Mouse (Mus musculus) olfactory bulb, adult 2 months (tissue): Measurements from ENCODE around the gene Prkaa1. TPM values are rescaled to one million over a fixed set of nuclear protein-coding genes. Genes with fewer than 3 reads are reported as not detected.

Experiments
- H3K27ac ChIP-seq: fragments of 200-500 bp; 2 replicates; pipeline ENCODE4 v1.5.1; 2012; ENCODE audit warnings: low read depth, low read length; ENCODE audit not compliant: insufficient read depth
- H3K4me1 ChIP-seq: fragments of 200-500 bp; 2 replicates; pipeline ENCODE4 v1.6.1; 2012; ENCODE audit warnings: low read length; ENCODE audit not compliant: control insufficient read depth, insufficient read depth
- H3K4me3 ChIP-seq: fragments of 200-500 bp; 2 replicates; pipeline ENCODE4 v1.5.1; 2012; ENCODE audit warnings: mild to moderate bottlenecking, low read depth, low read length, moderate library complexity; ENCODE audit not compliant: insufficient read depth
- CTCF ChIP-seq: fragments of 200-500 bp; IDR thresholded peaks from 2 replicates; pipeline ENCODE4 v1.5.1; 2012; ENCODE audit warnings: low read depth, mild to moderate bottlenecking, low read length, moderate library complexity; ENCODE audit not compliant: insufficient read depth
- POLR2A ChIP-seq: fragments of 200-500 bp; IDR thresholded peaks from 2 replicates; pipeline ENCODE4 v1.6.1; 2012; ENCODE audit warnings: mild to moderate bottlenecking, low read depth, low read length, moderate library complexity; ENCODE audit not compliant: insufficient read depth
- WGBS: fragments of 180-500 bp; shearing (Covaris S2); methylation state at CpG from one replicate; pipeline ENCODE4 v1.1.7; 2018; 5-methylcytosine and 5-hydroxymethylcytosine counted together
- polyA plus RNA-seq: library from polyadenylated mRNA; stranded (reverse); fragments of >200 nt; gene quantifications from 2 replicates; pipeline ENCODE4 v1.2.4, GENCODE M21; 2012; ENCODE audit warnings: low replicate concordance; ENCODE audit not compliant: missing spikeins, insufficient read depth, insufficient read length

Gene Prkaa1
- polyA plus RNA-seq, 1 experiment, result not detected

- H3K4me1 ChIP-seq, result peaks cover 4% of the 10 kb centered on the region; the same call in 1 of the 2 replicates
- TF ChIP-seq POLR2A, result no peak
- TF ChIP-seq CTCF, result no peak
- H3K4me3 ChIP-seq, result no peak overlapping the region
- 52% methylated on average over 8 of the region's 8 CpGs for WGBS
- H3K27ac ChIP-seq, result no peak overlapping the region
Observed at GRCm38 (mm10) chr15:5115173-5115572, 28.5 kb upstream of the Prkaa1 start.

- under 1% methylated on average over 55 of the region's 55 CpGs for WGBS
- H3K4me3 ChIP-seq, result peak within 1 kb of the TSS; percentile 89
- TF ChIP-seq CTCF (peak; percentile 60; the same call in 1 of the 2 replicates), POLR2A (peak; percentile 75)
- H3K4me1 ChIP-seq, result peaks cover 4% of the 10 kb centered on the region; the same call in 1 of the 2 replicates
- H3K27ac ChIP-seq, result peak within 1 kb of the TSS; percentile 79
Observed at GRCm38 (mm10) chr15:5116270-5117030, 27.2 kb upstream of the Prkaa1 start, which contains the start of gene Rpl37. Gene Rpl37, plus strand, starts transcription at chr15:5116645.

- no peak overlapping the region; the same call in 1 of the 2 replicates for H3K27ac ChIP-seq
- WGBS, result 2% methylated on average over 22 of the region's 22 CpGs
- peak overlapping the region; percentile 89 for H3K4me3 ChIP-seq
- TF ChIP-seq POLR2A (no peak), CTCF (no peak)
- H3K4me1 ChIP-seq, result peaks cover 4% of the 10 kb centered on the region; the same call in 1 of the 2 replicates
Observed at GRCm38 (mm10) chr15:5117031-5117601, 26.5 kb upstream of the Prkaa1 start.

- Histone ChIP-seq H3K4me3 (no peak overlapping the region), H3K4me1 (peaks cover 4% of the 10 kb centered on the region; the same call in 1 of the 2 replicates), H3K27ac (no peak overlapping the region)
- no peak for TF ChIP-seq CTCF
- no peak for TF ChIP-seq POLR2A
- WGBS, result 88% methylated on average over 9 of the region's 9 CpGs
Observed at GRCm38 (mm10) chr15:5118626-5119025, 25.0 kb upstream of the Prkaa1 start.

GRCm38 (mm10) chr15:5119192-5119591 is 24.5 kb upstream of the Prkaa1 start:
- TF ChIP-seq POLR2A, result no peak
- no peak for TF ChIP-seq CTCF
- WGBS, result 94% methylated on average over 2 of the region's 2 CpGs
- H3K4me1 ChIP-seq, result peaks cover 4% of the 10 kb centered on the region; the same call in 1 of the 2 replicates
- no peak overlapping the region for H3K27ac ChIP-seq
- H3K4me3 ChIP-seq, result no peak overlapping the region

- WGBS, result 88% methylated on average over 2 of the region's 2 CpGs
- peaks cover 4% of the 10 kb centered on the region; the same call in 1 of the 2 replicates for H3K4me1 ChIP-seq
- no peak overlapping the region for H3K4me3 ChIP-seq
- no peak overlapping the region for H3K27ac ChIP-seq
- TF ChIP-seq POLR2A (no peak), CTCF (no peak)
Observed at GRCm38 (mm10) chr15:5119707-5120106, 24.0 kb upstream of the Prkaa1 start.

- TF ChIP-seq CTCF, result no peak
- TF ChIP-seq POLR2A, result no peak
- Histone ChIP-seq H3K27ac (no peak overlapping the region), H3K4me3 (no peak overlapping the region), H3K4me1 (peaks cover 2% of the 10 kb centered on the region; the same call in 1 of the 2 replicates)
- WGBS, result 91% methylated on average over 12 of the region's 12 CpGs
Observed at GRCm38 (mm10) chr15:5121535-5122313, 21.9 kb upstream of the Prkaa1 start.

GRCm38 (mm10) chr15:5126456-5126855 is 17.2 kb upstream of the Prkaa1 start:
- no peak overlapping the region for H3K4me3 ChIP-seq
- no peak for TF ChIP-seq POLR2A
- TF ChIP-seq CTCF, result no peak
- H3K4me1 ChIP-seq, result no peaks in the 10 kb centered on the region
- WGBS, result 56% methylated on average over 4 of the region's 4 CpGs
- no peak overlapping the region for H3K27ac ChIP-seq
